Mouse (Mus musculus) CH12.LX (cell line): ENCODE results near the gene 2410015M20Rik. TPM values are rescaled to one million over a fixed set of nuclear protein-coding genes. Genes with fewer than 3 reads are reported as not detected.

Experiments used
- DNase-seq: peaks from one replicate; pipeline ENCODE4 v3.0.0-alpha.2; 2013; ENCODE audit errors: extremely low read depth
- H3K27ac ChIP-seq: 2 replicates; pipeline ENCODE4 v1.5.1; 2012; ENCODE audit warnings: low read depth, mild to moderate bottlenecking, control low read depth, moderate library complexity; ENCODE audit not compliant: insufficient read depth
- H3K27me3 ChIP-seq: replicated peaks from 2 replicates; pipeline ENCODE3; 2012; ENCODE audit warnings: inconsistent platforms
- H3K36me3 ChIP-seq, 2 experiments: replicated peaks in 1 of 2; 2 replicates each; pipeline versions ENCODE3 to v1.6.1; 2012; ENCODE audit warnings: inconsistent platforms in 1 of 2, low read length in 1 of 2, mild to moderate bottlenecking in 1 of 2, mixed read lengths in 1 of 2, moderate library complexity in 1 of 2; ENCODE audit not compliant: control insufficient read depth in 1 of 2, insufficient read depth in 1 of 2
- H3K4me1 ChIP-seq, 2 experiments: 2 replicates each; pipeline ENCODE4 v1.6.1; 2012; ENCODE audit warnings: inconsistent platforms in 1 of 2, moderate library complexity in 1 of 2; ENCODE audit not compliant: insufficient read depth in 2 of 2, control insufficient read depth in 1 of 2
- H3K4me2 ChIP-seq: 2 replicates; pipeline ENCODE4 v1.6.1; 2012; ENCODE audit warnings: low read depth, mild to moderate bottlenecking, control low read depth; ENCODE audit not compliant: poor library complexity, insufficient read depth, severe bottlenecking
- H3K4me3 ChIP-seq, 3 experiments: fragments of 150-350 bp in 1 of 3; sonication (generic) in 1 of 3; replicated peaks in 1 of 3; 2 replicates each; pipeline versions ENCODE3 to v1.5.1; 2011 to 2012; ENCODE audit warnings: low read depth in 2 of 3, low read length in 2 of 3, mild to moderate bottlenecking in 2 of 3, moderate library complexity in 2 of 3, control low read depth in 1 of 3, improper control_type of control experiment in 1 of 3, inconsistent platforms in 1 of 3, mixed read lengths in 1 of 3; ENCODE audit not compliant: poor library complexity in 1 of 3
- H3K79me2 ChIP-seq: replicated peaks from 2 replicates; pipeline ENCODE4 v1.6.1; 2012; ENCODE audit warnings: mild to moderate bottlenecking, moderate library complexity; ENCODE audit not compliant: control insufficient read depth, poor library complexity, insufficient read depth, severe bottlenecking; ENCODE audit errors: extremely low read depth
- H3K9ac ChIP-seq: 2 replicates; pipeline ENCODE4 v1.6.1; 2012; ENCODE audit warnings: low read depth, mild to moderate bottlenecking, control low read depth, moderate library complexity; ENCODE audit not compliant: insufficient read depth
- H3K9me3 ChIP-seq: replicated peaks from 2 replicates; pipeline ENCODE3; 2012; ENCODE audit warnings: low read length, inconsistent platforms, mixed read lengths
- BHLHE40 ChIP-seq: IDR thresholded peaks from 2 replicates; pipeline ENCODE4 v1.6.1; 2011; ENCODE audit warnings: mild to moderate bottlenecking, low read depth, low read length, improper control_type of control experiment
- CHD1 ChIP-seq: IDR thresholded peaks from 2 replicates; pipeline ENCODE4 v1.6.1; 2012; ENCODE audit warnings: low read depth, low read length, improper control_type of control experiment, inconsistent platforms
- EP300 ChIP-seq: IDR thresholded peaks from 2 replicates; pipeline ENCODE4 v1.6.1; 2011; ENCODE audit warnings: low read length, improper control_type of control experiment
- ETS1 ChIP-seq: conservative IDR thresholded peaks from 2 replicates; pipeline ENCODE4 v1.6.1; 2012; ENCODE audit warnings: low read depth, mild to moderate bottlenecking, inconsistent platforms, low read length, improper control_type of control experiment, moderate library complexity
- GABPA ChIP-seq: IDR thresholded peaks from 2 replicates; pipeline ENCODE4 v1.6.1; 2012; ENCODE audit warnings: low read depth, low read length, improper control_type of control experiment, inconsistent platforms; ENCODE audit not compliant: insufficient replicate concordance
- HCFC1 ChIP-seq: IDR thresholded peaks from 2 replicates; pipeline ENCODE4 v1.6.1; 2012; ENCODE audit warnings: low read depth, mild to moderate bottlenecking, inconsistent platforms, low read length, improper control_type of control experiment
- IRF4 ChIP-seq: IDR thresholded peaks from 2 replicates; pipeline ENCODE4 v1.6.1; 2014; ENCODE audit warnings: low read depth, mild to moderate bottlenecking, inconsistent platforms, low read length, improper control_type of control experiment
- MAX ChIP-seq: IDR thresholded peaks from 2 replicates; pipeline ENCODE4 v1.6.1; 2011; ENCODE audit warnings: low read length, improper control_type of control experiment
- MEF2A ChIP-seq: IDR thresholded peaks from 2 replicates; pipeline ENCODE4 v1.6.1; 2014; ENCODE audit warnings: low read depth, mild to moderate bottlenecking, inconsistent platforms, low read length, improper control_type of control experiment, borderline replicate concordance
- MYC ChIP-seq: IDR thresholded peaks from 2 replicates; pipeline ENCODE4 v1.6.1; 2011; ENCODE audit warnings: low read depth, mild to moderate bottlenecking, improper control_type of control experiment, low read length
- NRF1 ChIP-seq: IDR thresholded peaks from 2 replicates; pipeline ENCODE4 v1.6.1; 2014; ENCODE audit warnings: low read depth, mild to moderate bottlenecking, inconsistent platforms, low read length, improper control_type of control experiment, moderate library complexity
- POLR2A ChIP-seq: IDR thresholded peaks from 2 replicates; pipeline ENCODE4 v1.6.1; 2011; ENCODE audit warnings: low read depth, mild to moderate bottlenecking, improper control_type of control experiment, low read length
- POLR2AphosphoS2 ChIP-seq: IDR thresholded peaks from 2 replicates; pipeline ENCODE4 v1.6.1; 2011; ENCODE audit warnings: low read depth, low read length, improper control_type of control experiment
- SIN3A ChIP-seq: IDR thresholded peaks from 2 replicates; pipeline ENCODE4 v1.6.1; 2012; ENCODE audit warnings: low read length, improper control_type of control experiment, inconsistent platforms
- TCF12 ChIP-seq: IDR thresholded peaks from 2 replicates; pipeline ENCODE4 v1.6.1; 2014; ENCODE audit warnings: low read depth, mild to moderate bottlenecking, inconsistent platforms, low read length, improper control_type of control experiment
- UBTF ChIP-seq: IDR thresholded peaks from 2 replicates; pipeline ENCODE4 v1.6.1; 2012; ENCODE audit warnings: low read depth, mild to moderate bottlenecking, inconsistent platforms, low read length, improper control_type of control experiment, moderate library complexity
- USF1 ChIP-seq: IDR thresholded peaks from 2 replicates; pipeline ENCODE4 v1.6.1; 2014; ENCODE audit warnings: low read depth, mild to moderate bottlenecking, inconsistent platforms, low read length, improper control_type of control experiment
- USF2 ChIP-seq: conservative IDR thresholded peaks from 2 replicates; pipeline ENCODE4 v1.6.1; 2011; ENCODE audit warnings: low read depth, low read length, improper control_type of control experiment
- ZNF384 ChIP-seq: IDR thresholded peaks from 2 replicates; pipeline ENCODE4 v1.6.1; 2012; ENCODE audit warnings: low read depth, low read length, improper control_type of control experiment, inconsistent platforms
- dilution Hi-C: fragments of 300-500 bp; cut with MboI; formaldehyde crosslinking; loops from 2 replicates; pipeline ENCODE4 v1.14.3; 2020; ENCODE audit warnings: low sequenced_read_pairs; ENCODE audit not compliant: extremely low pct_unique_long_range_greater_than_20kb, extremely low pct_ligation_motif_present
- in situ Hi-C: fragments of 300-500 bp; cut with MboI; formaldehyde crosslinking; loops from 3 replicates; pipeline ENCODE4 v1.14.3; 2019; ENCODE audit warnings: low sequenced_read_pairs, low pct_ligation_motif_present, low pct_unique_long_range_greater_than_20kb, mixed read lengths
- polyA plus RNA-seq: library from polyadenylated mRNA; unstranded; fragments of >175 nt; gene quantifications from 2 replicates; pipeline ENCODE4 v1.2.1, GENCODE M21; 2012; ENCODE audit warnings: low read depth; ENCODE audit not compliant: insufficient read length
- total RNA-seq, 2 experiments: library from RNA; depleted of rRNA; stranded (reverse); fragments of 300-350 nt in 1 of 2; fragments of >200 nt in 1 of 2; gene quantifications; 2 replicates each; pipeline ENCODE4 v1.2.3; 2012 to 2014

The 2410015M20Rik gene
- total and polyA plus RNA-seq, 3 experiments, result 154 to 272 (median 202) TPM

DNA sequence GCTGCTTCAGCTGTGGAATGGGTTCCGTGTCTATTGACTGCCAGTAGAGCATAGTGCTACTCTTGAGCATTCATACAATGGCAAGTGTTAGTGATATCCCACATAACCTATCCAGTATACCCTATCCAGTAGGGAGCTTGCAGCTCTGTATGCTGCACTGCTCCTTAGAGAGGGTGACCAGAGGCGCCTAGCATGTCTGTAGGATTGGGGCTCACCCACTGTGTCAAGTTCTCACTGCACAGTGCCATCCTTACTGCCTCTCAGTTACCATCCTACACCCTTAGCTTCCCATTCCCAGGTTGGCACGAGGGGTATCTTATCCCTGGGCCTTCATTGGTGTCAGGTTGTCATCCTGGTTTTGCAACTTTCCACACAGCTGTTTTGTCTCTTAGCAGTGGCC is 5.1 kb downstream of the 2410015M20Rik start:
- Histone ChIP-seq H3K36me3 (peaks cover 78 to 85% of the 10 kb centered on the region in 2 experiments), H3K4me3 (no peak overlapping the region), H3K4me2 (no peak overlapping the region), H3K27me3 (no peaks in the 10 kb centered on the region), H3K79me2 (peaks cover 16% of the 10 kb centered on the region; the same call in 1 of the 2 replicates), H3K9ac (no peak overlapping the region), H3K27ac (no peak overlapping the region), H3K9me3 (no peaks in the 10 kb centered on the region), H3K4me1 (peaks cover 0 to 13% of the 10 kb centered on the region in 2 experiments; a peak in 2 of 4 replicates)
- TF ChIP-seq USF1 (no peak), IRF4 (no peak), NRF1 (no peak), ETS1 (no peak), USF2 (no peak), SIN3A (no peak), GABPA (no peak), POLR2A (peak; percentile 4; the same call in 1 of the 2 replicates), TCF12 (no peak), UBTF (no peak), MAX (no peak), POLR2AphosphoS2 (0 out of 2 replicates have a peak, but pooled peaks have one; percentile 53), HCFC1 (no peak), BHLHE40 (no peak)
- in situ Hi-C loops, result no loop called here
- DNase-seq, result no peak
- dilution Hi-C loops, result no loop called here

DNA sequence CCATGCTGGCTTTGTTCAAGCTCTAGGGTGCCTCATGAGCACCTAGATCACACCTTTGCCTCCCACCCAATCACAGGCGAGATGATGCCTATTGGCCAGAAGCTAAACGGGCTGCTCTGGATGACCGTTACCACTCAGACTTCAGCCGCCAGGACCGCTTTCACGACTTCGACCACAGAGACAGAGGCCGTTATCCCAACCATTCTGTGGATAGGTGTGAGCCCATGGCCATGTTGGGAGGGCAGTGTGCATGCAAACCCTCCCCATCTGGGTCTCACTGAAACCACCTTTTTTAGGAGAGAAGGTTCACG is 5.5 kb downstream of the 2410015M20Rik start:
- Histone ChIP-seq H3K27me3 (no peaks in the 10 kb centered on the region), H3K4me1 (peaks cover 0 to 13% of the 10 kb centered on the region in 2 experiments; a peak in 2 of 4 replicates), H3K9me3 (no peaks in the 10 kb centered on the region), H3K36me3 (peaks cover 80 to 88% of the 10 kb centered on the region in 2 experiments), H3K27ac (no peak overlapping the region), H3K79me2 (peaks cover 12% of the 10 kb centered on the region; the same call in 1 of the 2 replicates), H3K9ac (no peak overlapping the region), H3K4me2 (no peak overlapping the region), H3K4me3 (no peak overlapping the region)
- in situ Hi-C loops, result no loop called here
- DNase-seq, result no peak
- TF ChIP-seq POLR2A, result 0 out of 2 replicates have a peak, but pooled peaks have one; percentile 5
- TF ChIP-seq POLR2AphosphoS2, result no peak; the same call in 1 of the 2 replicates
- TF ChIP-seq MEF2A, result no peak
- no peak for TF ChIP-seq ZNF384
- TF ChIP-seq EP300, result no peak
- TF ChIP-seq CHD1, result no peak
- TF ChIP-seq MYC, result no peak
- TF ChIP-seq SIN3A, result no peak
- dilution Hi-C loops, result no loop called here
